Mouse (Mus musculus): ENCODE results near the gene Cox8b. TPM values are rescaled to one million over a fixed set of nuclear protein-coding genes. Genes with fewer than 3 reads are reported as not detected.

Cox8b gene
- polyA plus RNA-seq, 1 experiment from 2014 or later, result not detected

- Histone ChIP-seq H3K9ac (replicated peaks) (peak within 1 kb of the TSS; percentile 93), H3K4me1 (peaks cover 32% of the 10 kb centered on the region), H3K27me3 (no peaks in the 10 kb centered on the region), H3K4me2 (replicated peaks) (peak within 1 kb of the TSS; percentile 99), H3K27ac (replicated peaks) (peak within 1 kb of the TSS; percentile 90), H3K36me3 (peaks cover 64% of the 10 kb centered on the region), H3K4me3 (peak within 1 kb of the TSS; percentile 81), H3K9me3 (no peaks in the 10 kb centered on the region)
- WGBS, result 42% methylated on average over 40 of the region's 40 CpGs
- ATAC-seq (ENCODE audit: low FRiP score, low read depth), result peak; percentile 48
These were observed 42.4 kb downstream of the Cox8b start, which contains the start of gene Bet1l for GRCm38 (mm10) chr7:140857550-140858505. TSS of gene Bet1l (minus strand) at chr7:140857577.

- H3K9ac ChIP-seq (replicated peaks), result peak within 1 kb of the TSS; percentile 93
- WGBS, result under 1% methylated on average over 50 of the region's 50 CpGs
- no peaks in the 10 kb centered on the region for H3K27me3 ChIP-seq
- H3K4me3 ChIP-seq, result peak within 1 kb of the TSS; percentile 81
- peak; percentile 79 for ATAC-seq (ENCODE audit: low FRiP score, low read depth)
- peak within 1 kb of the TSS; percentile 99 for H3K4me2 ChIP-seq (replicated peaks)
- H3K27ac ChIP-seq (replicated peaks), result peak within 1 kb of the TSS; percentile 90
- peaks cover 32% of the 10 kb centered on the region for H3K4me1 ChIP-seq
- H3K9me3 ChIP-seq, result no peaks in the 10 kb centered on the region
- peaks cover 64% of the 10 kb centered on the region for H3K36me3 ChIP-seq
These were observed 43.3 kb downstream of the Cox8b start, which contains the start of gene Ric8a for GRCm38 (mm10) chr7:140856785-140857549. TSS of gene Ric8a (plus strand) at chr7:140856957.

- Histone ChIP-seq H3K9me3 (no peaks in the 10 kb centered on the region), H3K9ac (replicated peaks) (peak within 1 kb of the TSS; percentile 93), H3K36me3 (peaks cover 61% of the 10 kb centered on the region), H3K4me1 (peaks cover 32% of the 10 kb centered on the region), H3K4me3 (peak within 1 kb of the TSS; percentile 81), H3K27ac (replicated peaks) (peak within 1 kb of the TSS; percentile 90), H3K4me2 (replicated peaks) (peak within 1 kb of the TSS; percentile 99), H3K27me3 (no peaks in the 10 kb centered on the region)
- WGBS, result 1% methylated on average over 51 of the region's 51 CpGs
- ATAC-seq (ENCODE audit: low FRiP score, low read depth), result peak; percentile 80
These were observed 44.1 kb downstream of the Cox8b start, which contains the start of gene Gm45785 for GRCm38 (mm10) chr7:140855860-140856784. TSS of gene Gm45785 (minus strand) at chr7:140856331.

- H3K36me3 ChIP-seq, result peaks cover 52% of the 10 kb centered on the region
These were observed 45.1 kb downstream of the Cox8b start for GRCm38 (mm10) chr7:140855181-140855580.

GRCm38 (mm10) chr7:140854483-140854882, 45.8 kb downstream of the Cox8b start:
- Histone ChIP-seq H3K4me1 (peaks cover 29% of the 10 kb centered on the region), H3K27me3 (no peaks in the 10 kb centered on the region), H3K9ac (replicated peaks) (no peak overlapping the region), H3K4me3 (no peak overlapping the region), H3K4me2 (replicated peaks) (no peak overlapping the region), H3K27ac (replicated peaks) (no peak overlapping the region), H3K36me3 (peaks cover 46% of the 10 kb centered on the region), H3K9me3 (no peaks in the 10 kb centered on the region)
- no peak for ATAC-seq (ENCODE audit: low FRiP score, low read depth)
- 95% methylated on average over 18 of the region's 18 CpGs for WGBS

More at GRCm38 (mm10) chr7:140855181-140855580, 45.1 kb downstream of the Cox8b start:
- Histone ChIP-seq H3K4me1 (peaks cover 32% of the 10 kb centered on the region), H3K9me3 (no peaks in the 10 kb centered on the region), H3K4me3 (peak overlapping the region; percentile 81), H3K4me2 (replicated peaks) (peak overlapping the region; percentile 99), H3K9ac (replicated peaks) (peak overlapping the region; percentile 93), H3K27me3 (no peaks in the 10 kb centered on the region), H3K27ac (replicated peaks) (no peak overlapping the region)
- 79% methylated on average over 9 of the region's 9 CpGs for WGBS
- ATAC-seq (ENCODE audit: low FRiP score, low read depth), result no peak

GRCm38 (mm10) chr7:140853386-140853785, 46.9 kb downstream of the Cox8b start:
- Histone ChIP-seq H3K27ac (replicated peaks) (no peak overlapping the region), H3K9me3 (no peaks in the 10 kb centered on the region), H3K4me1 (peaks cover 18% of the 10 kb centered on the region), H3K4me3 (no peak overlapping the region), H3K36me3 (peaks cover 35% of the 10 kb centered on the region), H3K4me2 (replicated peaks) (no peak overlapping the region), H3K9ac (replicated peaks) (no peak overlapping the region), H3K27me3 (no peaks in the 10 kb centered on the region)
- 89% methylated on average over 9 of the region's 9 CpGs for WGBS
- no peak for ATAC-seq (ENCODE audit: low FRiP score, low read depth)

GRCm38 (mm10) chr7:140851916-140852315, 48.3 kb downstream of the Cox8b start:
- Histone ChIP-seq H3K4me2 (replicated peaks) (no peak overlapping the region), H3K9ac (replicated peaks) (no peak overlapping the region), H3K36me3 (peaks cover 34% of the 10 kb centered on the region), H3K27me3 (no peaks in the 10 kb centered on the region), H3K4me3 (no peak overlapping the region), H3K9me3 (no peaks in the 10 kb centered on the region), H3K4me1 (peaks cover 10% of the 10 kb centered on the region), H3K27ac (replicated peaks) (no peak overlapping the region)
- WGBS, result 98% methylated on average over 4 of the region's 4 CpGs
- ATAC-seq (ENCODE audit: low FRiP score, low read depth), result no peak

Other genes starting within 250 kb of the Cox8b start
- not detected in 2 replicates for gene Olfr539, start 240.5 kb downstream of the Cox8b start, polyA plus RNA-seq (2016; fragmentation: Nextera tagmentation; extraction: Ambion mirVana)
- gene Olfr45, start 218.5 kb downstream of the Cox8b start, polyA plus RNA-seq (2016; fragmentation: Nextera tagmentation; extraction: Ambion mirVana), result not detected in 2 replicates
- gene Olfr541, start 203.2 kb downstream of the Cox8b start, polyA plus RNA-seq (2016; fragmentation: Nextera tagmentation; extraction: Ambion mirVana), result not detected in 2 replicates
- not detected in 2 replicates for gene Cyp2e1, start 136.7 kb downstream of the Cox8b start, polyA plus RNA-seq (2016; fragmentation: Nextera tagmentation; extraction: Ambion mirVana)
- gene Syce1, start 112.6 kb downstream of the Cox8b start, polyA plus RNA-seq (2016; fragmentation: Nextera tagmentation; extraction: Ambion mirVana), result 0.15 and 0.41 TPM in 2 replicates
- 8.5 and 10.1 TPM in 2 replicates for gene Zfp941, start 78.3 kb downstream of the Cox8b start, polyA plus RNA-seq (2016; fragmentation: Nextera tagmentation; extraction: Ambion mirVana)
- 0.29 TPM in 1 of 2 replicates, not detected in the other for gene Urah, start 65.4 kb downstream of the Cox8b start, polyA plus RNA-seq (2016; fragmentation: Nextera tagmentation; extraction: Ambion mirVana)
- gene Scgb1c1, start 54.9 kb downstream of the Cox8b start, polyA plus RNA-seq (2016; fragmentation: Nextera tagmentation; extraction: Ambion mirVana), result not detected in 2 replicates
- gene Odf3, start 52.6 kb downstream of the Cox8b start, polyA plus RNA-seq (2016; fragmentation: Nextera tagmentation; extraction: Ambion mirVana), result not detected in 2 replicates
- 0.20 TPM in 1 of 2 replicates, not detected in the other for gene Gm45785, start 44.1 kb downstream of the Cox8b start, polyA plus RNA-seq (2016; fragmentation: Nextera tagmentation; extraction: Ambion mirVana)
- gene Ric8a, start 43.5 kb downstream of the Cox8b start, polyA plus RNA-seq (2016; fragmentation: Nextera tagmentation; extraction: Ambion mirVana), result 69.2 and 78.3 TPM in 2 replicates
- 30.9 and 33.2 TPM in 2 replicates for gene Bet1l, start 42.9 kb downstream of the Cox8b start, polyA plus RNA-seq (2016; fragmentation: Nextera tagmentation; extraction: Ambion mirVana)
- 279 and 300 TPM in 2 replicates for gene Psmd13, start 18.5 kb downstream of the Cox8b start, polyA plus RNA-seq (2016; fragmentation: Nextera tagmentation; extraction: Ambion mirVana)
- 27.4 and 28.9 TPM in 2 replicates for gene Sirt3, start 18.1 kb downstream of the Cox8b start, polyA plus RNA-seq (2016; fragmentation: Nextera tagmentation; extraction: Ambion mirVana)
- gene Nlrp6, start 20.5 kb upstream of the Cox8b start, polyA plus RNA-seq (2016; fragmentation: Nextera tagmentation; extraction: Ambion mirVana), result 0.08 and 0.18 TPM in 2 replicates
- 13.1 and 14.9 TPM in 2 replicates for gene Pgghg, start 40.9 kb upstream of the Cox8b start, polyA plus RNA-seq (2016; fragmentation: Nextera tagmentation; extraction: Ambion mirVana)
- 0.93 and 0.94 TPM in 2 replicates for gene Ifitm5, start 49.8 kb upstream of the Cox8b start, polyA plus RNA-seq (2016; fragmentation: Nextera tagmentation; extraction: Ambion mirVana)
- not detected in 2 replicates for gene Gm45717, start 55.5 kb upstream of the Cox8b start, polyA plus RNA-seq (2016; fragmentation: Nextera tagmentation; extraction: Ambion mirVana)
- gene Ifitm2, start 55.5 kb upstream of the Cox8b start, polyA plus RNA-seq (2016; fragmentation: Nextera tagmentation; extraction: Ambion mirVana), result 175 and 198 TPM in 2 replicates
- gene Ifitm1, start 66.8 kb upstream of the Cox8b start, polyA plus RNA-seq (2016; fragmentation: Nextera tagmentation; extraction: Ambion mirVana), result 7.8 and 10.3 TPM in 2 replicates
- 16.2 and 17.9 TPM in 2 replicates for gene Ifitm3, start 110.3 kb upstream of the Cox8b start, polyA plus RNA-seq (2016; fragmentation: Nextera tagmentation; extraction: Ambion mirVana)
- gene Ifitm6, start 117.5 kb upstream of the Cox8b start, polyA plus RNA-seq (2016; fragmentation: Nextera tagmentation; extraction: Ambion mirVana), result 0.29 TPM in 1 of 2 replicates, not detected in the other
- not detected in 2 replicates for gene Gm17387, start 128.7 kb upstream of the Cox8b start, polyA plus RNA-seq (2016; fragmentation: Nextera tagmentation; extraction: Ambion mirVana)
- gene B4galnt4, start 160.7 kb upstream of the Cox8b start, polyA plus RNA-seq (2016; fragmentation: Nextera tagmentation; extraction: Ambion mirVana), result 41.9 and 45.3 TPM in 2 replicates
- gene Pkp3, start 177.8 kb upstream of the Cox8b start, polyA plus RNA-seq (2016; fragmentation: Nextera tagmentation; extraction: Ambion mirVana), result 1.6 and 1.8 TPM in 2 replicates
- gene Sigirr, start 200.1 kb upstream of the Cox8b start, polyA plus RNA-seq (2016; fragmentation: Nextera tagmentation; extraction: Ambion mirVana), result 1.6 and 1.7 TPM in 2 replicates
- not detected in 2 replicates for gene Ano9, start 217.4 kb upstream of the Cox8b start, polyA plus RNA-seq (2016; fragmentation: Nextera tagmentation; extraction: Ambion mirVana)
- 67.5 and 76.6 TPM in 2 replicates for gene Ptdss2, start 221.9 kb upstream of the Cox8b start, polyA plus RNA-seq (2016; fragmentation: Nextera tagmentation; extraction: Ambion mirVana)

Measured in midbrain, embryonic 12.5 days (tissue).